Mouse (Mus musculus): ENCODE data around the gene Inpp1. TPM values are rescaled to one million over a fixed set of nuclear protein-coding genes. Genes with fewer than 3 reads are reported as not detected.
"Not testable (repeated sequence)": the region's sequence is repeated elsewhere in the genome, so short reads cannot be mapped to it uniquely, and the experiment has no call there.

Gene Inpp1
- 10 to 100 TPM in 1 of 2 experiments, 1 to 10 TPM in 1; 9.8 to 10.1 TPM for total RNA-seq (2021)
- long read RNA-seq, experiment 1, full-length matches to known transcripts: 2 of 5 reads
- long read RNA-seq, experiment 1, partial matches to known transcripts: 0 of 5 reads
- long read RNA-seq, experiment 1, other reads (novel, unspliced or antisense): 3 of 5 reads
- long read RNA-seq, experiment 2, full-length matches to known transcripts: 7 of 9 reads
- long read RNA-seq, experiment 2, partial matches to known transcripts: 0 of 9 reads
- long read RNA-seq, experiment 2, other reads (novel, unspliced or antisense): 2 of 9 reads

- DNase-seq: peak; percentile 78
Measured at GRCm38 (mm10) chr1:52816910-52817812, at the start of gene Inpp1. Gene Inpp1, minus strand, starts transcription at chr1:52817688.

GRCm38 (mm10) chr1:52866007-52866406 is 48.5 kb upstream of the Inpp1 start:
- no peak for DNase-seq

- DNase-seq: no peak
Measured at GRCm38 (mm10) chr1:52864220-52864619, 46.7 kb upstream of the Inpp1 start.

GRCm38 (mm10) chr1:52855904-52856601 is 38.6 kb upstream of the Inpp1 start:
- no peak for DNase-seq

GRCm38 (mm10) chr1:52854029-52854428 is 36.5 kb upstream of the Inpp1 start:
- DNase-seq: not testable (repeated sequence)

- DNase-seq: no peak
Measured at GRCm38 (mm10) chr1:52849422-52849821, 31.9 kb upstream of the Inpp1 start.

GRCm38 (mm10) chr1:52846556-52846955 is 29.1 kb upstream of the Inpp1 start:
- no peak for DNase-seq

- DNase-seq: peak; percentile 97
Measured at GRCm38 (mm10) chr1:52844782-52845665, 27.5 kb upstream of the Inpp1 start, which contains the start of gene Hibch. Gene Hibch, plus strand, starts transcription at chr1:52844929.

GRCm38 (mm10) chr1:52844354-52844753 is 26.9 kb upstream of the Inpp1 start:
- no peak for DNase-seq

GRCm38 (mm10) chr1:52839099-52839498 is 21.6 kb upstream of the Inpp1 start:
- DNase-seq: no peak

GRCm38 (mm10) chr1:52817813-52818147 is 292 bp upstream of the Inpp1 start:
- DNase-seq: no peak

GRCm38 (mm10) chr1:52816232-52816891 is 1.1 kb downstream of the Inpp1 start:
- peak; percentile 11 for DNase-seq

- no peak for DNase-seq
Measured at GRCm38 (mm10) chr1:52808456-52808855, 9.0 kb downstream of the Inpp1 start.

- no peak for DNase-seq
Measured at GRCm38 (mm10) chr1:52805041-52805440, 12.4 kb downstream of the Inpp1 start.

- DNase-seq: no peak
Measured at GRCm38 (mm10) chr1:52802406-52802975, 15.0 kb downstream of the Inpp1 start.

GRCm38 (mm10) chr1:52801651-52802050 is 15.8 kb downstream of the Inpp1 start:
- no peak for DNase-seq

GRCm38 (mm10) chr1:52800340-52800740 is 17.1 kb downstream of the Inpp1 start:
- DNase-seq: no peak

GRCm38 (mm10) chr1:52799772-52800171 is 17.7 kb downstream of the Inpp1 start:
- no peak for DNase-seq

GRCm38 (mm10) chr1:52799056-52799726 is 18.3 kb downstream of the Inpp1 start:
- DNase-seq: no peak

GRCm38 (mm10) chr1:52795927-52796326 is 21.6 kb downstream of the Inpp1 start:
- DNase-seq: no peak
